15 mouse cellular contexts compared by ENCODE assay signal in genomic region chr11:7182409-7183042, GRCm38 (mm10). TPM values are rescaled to one million over a fixed set of nuclear protein-coding genes. Genes with fewer than 3 reads are reported as not detected.
DNase-seq lines count a peak whose midpoint lies in the region; ATAC-seq and TF ChIP-seq lines count a peak whose summit lies in the region.
"Had no signal": no experiment of that assay in that cellular context is flagged by ENCODE, and none has a peak within 500 bp of the region (broad histone marks: within the 10 kb centered on the region; RNA-seq: fewer than 3 reads in every experiment).

No protein-coding gene starts in this region.

- H3K27ac ChIP-seq in liver, postnatal 0 days (ENCODE audit: low read depth) = no peak overlapping the region
- H3K27ac ChIP-seq in forebrain, embryonic 16.5 days (ENCODE audit: low read length) = no peak overlapping the region
- no peak overlapping the region; the same call in 1 of the 2 replicates for H3K27ac ChIP-seq in midbrain, embryonic 11.5 days (ENCODE audit: low read depth, low read length)
- H3K27ac ChIP-seq: liver, embryonic 14.5 days; macrophage had no signal

- 70% methylated on average over 8 of the region's 8 CpGs for WGBS in liver, postnatal 0 days (ENCODE audit: insufficient replicate concordance)
- 9% methylated on average over 8 of the region's 8 CpGs for WGBS in forebrain, embryonic 16.5 days
- WGBS in midbrain, embryonic 11.5 days = 9% methylated on average over 8 of the region's 8 CpGs

- H3K36me3 ChIP-seq in liver, postnatal 0 days (replicated peaks; ENCODE audit: insufficient read depth, low read length) = no peaks in the 10 kb centered on the region
- no peaks in the 10 kb centered on the region for H3K36me3 ChIP-seq in forebrain, embryonic 16.5 days (ENCODE audit: control insufficient read depth, insufficient read depth)
- no peaks in the 10 kb centered on the region for H3K36me3 ChIP-seq in midbrain, embryonic 11.5 days (ENCODE audit: control insufficient read depth, insufficient read depth, low read length)

- peaks cover 4% of the 10 kb centered on the region; the same call in 1 of the 2 replicates for H3K4me1 ChIP-seq in liver, postnatal 0 days (ENCODE audit: insufficient read depth)
- 0 out of 2 replicates have a peak, but pooled peaks cover 5% of the 10 kb centered on the region for H3K4me1 ChIP-seq in forebrain, embryonic 16.5 days (replicated peaks; ENCODE audit: control insufficient read depth, insufficient read depth, low read length)
- peaks cover 13% of the 10 kb centered on the region for H3K4me1 ChIP-seq in midbrain, embryonic 11.5 days (ENCODE audit: control insufficient read depth, insufficient read depth, low read length)

- no peak overlapping the region for H3K4me3 ChIP-seq in liver, postnatal 0 days (ENCODE audit: low read depth, low read length)
- no peak overlapping the region for H3K4me3 ChIP-seq in forebrain, embryonic 16.5 days (replicated peaks; ENCODE audit: low read length)
- H3K4me3 ChIP-seq in midbrain, embryonic 11.5 days (ENCODE audit: low read depth, low read length) = no peak overlapping the region

- H3K9ac ChIP-seq in liver, postnatal 0 days (replicated peaks) = no peak overlapping the region
- no peak overlapping the region for H3K9ac ChIP-seq in forebrain, embryonic 16.5 days (replicated peaks; ENCODE audit: low read depth, low read length)
- H3K9ac ChIP-seq in midbrain, embryonic 11.5 days (ENCODE audit: low read length) = no peak overlapping the region
- H3K9ac ChIP-seq: liver, embryonic 14.5 days had no signal

- 0 out of 2 replicates have a peak, but pooled peaks have one; percentile 2 for TF ChIP-seq CTCF in liver, postnatal 0 days (IDR thresholded peaks at IDR 0.05; ENCODE audit: low read depth)

- TF ChIP-seq EP300 in liver, postnatal 0 days (IDR thresholded peaks at IDR 0.05; ENCODE audit: low read depth) = no peak

- no peaks in the 10 kb centered on the region for H3K27me3 ChIP-seq in liver, postnatal 0 days (ENCODE audit: insufficient read depth, low read length)
- H3K27me3 ChIP-seq in forebrain, embryonic 16.5 days (replicated peaks; ENCODE audit: control insufficient read depth, insufficient read depth, low read length) = no peaks in the 10 kb centered on the region
- H3K27me3 ChIP-seq in midbrain, embryonic 11.5 days (ENCODE audit: control insufficient read depth, insufficient read depth, low read length) = no peaks in the 10 kb centered on the region

- ATAC-seq in liver, postnatal 0 days = no peak
- ATAC-seq in forebrain, embryonic 16.5 days = peak; percentile 73
- peak; percentile 87 for ATAC-seq in midbrain, embryonic 11.5 days (ENCODE audit: low FRiP score)
- no peak for ATAC-seq in activated CD4-positive, CD25-positive, alpha-beta regulatory T cell, adult 4 months

- no peak for DNase-seq in liver, postnatal 0 days
- DNase-seq in liver = no peak
- DNase-seq in midbrain, embryonic 11.5 days (ENCODE audit: low spot score, missing footprints) = peak; percentile 92
- peak; percentile 55 for DNase-seq in retina, embryonic 14.5 days (ENCODE audit: low spot score)
- DNase-seq in spleen, postnatal 10 days (ENCODE audit: low spot score in 2 of 2) = no peak
- DNase-seq in cerebellum, adult 11 months = no peak
- DNase-seq: B cell, adult 2 months; cerebellum, adult 8-10 months; heart, postnatal 36 days; kidney, adult 9 months had no signal

- H3K4me2 ChIP-seq in liver, postnatal 0 days (ENCODE audit: low read depth, low read length) = no peak overlapping the region
- H3K4me2 ChIP-seq in forebrain, embryonic 16.5 days (ENCODE audit: low read length) = no peak overlapping the region
- H3K4me2 ChIP-seq in midbrain, embryonic 11.5 days = 0 out of 2 replicates have a peak overlapping the region, but pooled peaks have one; percentile 9

- H3K9me3 ChIP-seq in liver, postnatal 0 days (ENCODE audit: low read length) = no peaks in the 10 kb centered on the region
- H3K9me3 ChIP-seq in forebrain, embryonic 16.5 days (ENCODE audit: control insufficient read depth, low read length) = no peaks in the 10 kb centered on the region
- H3K9me3 ChIP-seq in midbrain, embryonic 11.5 days (ENCODE audit: control insufficient read depth, low read length) = no peaks in the 10 kb centered on the region

RNA-seq across cellular contexts. Expression of gene Gm11985, which starts 5.8 kb away (rescaled TPM):
- polyA plus RNA-seq in liver, postnatal 0 days (2015; fragmentation: Nextera tagmentation; extraction: Ambion mirVana) = 0.11 TPM in 2 replicates
- polyA plus RNA-seq in forebrain, embryonic 16.5 days (2015; fragmentation: Nextera tagmentation; extraction: Ambion mirVana) = not detected in 2 replicates
- polyA plus RNA-seq in midbrain, embryonic 11.5 days (2014; fragmentation: Nextera tagmentation; extraction: Ambion mirVana) = not detected in 2 replicates
- not detected for polyA plus RNA-seq in activated CD4-positive, CD25-positive, alpha-beta regulatory T cell, adult 4 months (2017; shearing (Covaris generic))
- polyA plus RNA-seq: embryonic facial prominence, embryonic 14.5 days; liver, embryonic 14.5 days; macrophage had no signal

RNA-seq across cellular contexts. Expression of gene Igfbp1, which starts 15.1 kb away (rescaled TPM):
- polyA plus RNA-seq in liver, postnatal 0 days (2015; fragmentation: Nextera tagmentation; extraction: Ambion mirVana) = 1,301 and 1,767 TPM in 2 replicates
- polyA plus RNA-seq in forebrain, embryonic 16.5 days (2015; fragmentation: Nextera tagmentation; extraction: Ambion mirVana) = 0.23 TPM in 1 of 2 replicates, not detected in the other
- 0.10 and 0.14 TPM in 2 replicates for polyA plus RNA-seq in midbrain, embryonic 11.5 days (2014; fragmentation: Nextera tagmentation; extraction: Ambion mirVana)
- polyA plus RNA-seq in activated CD4-positive, CD25-positive, alpha-beta regulatory T cell, adult 4 months (2017; shearing (Covaris generic)) = not detected
- polyA plus RNA-seq: macrophage had no signal

RNA-seq across cellular contexts. Expression of gene Igfbp3, which starts 31.2 kb away (rescaled TPM):
- polyA plus RNA-seq in liver, postnatal 0 days (2015; fragmentation: Nextera tagmentation; extraction: Ambion mirVana) = 27.4 and 31.3 TPM in 2 replicates
- polyA plus RNA-seq in forebrain, embryonic 16.5 days (2015; fragmentation: Nextera tagmentation; extraction: Ambion mirVana) = 51.1 and 62.5 TPM in 2 replicates
- 6.2 and 8.2 TPM in 2 replicates for polyA plus RNA-seq in midbrain, embryonic 11.5 days (2014; fragmentation: Nextera tagmentation; extraction: Ambion mirVana)
- not detected for polyA plus RNA-seq in activated CD4-positive, CD25-positive, alpha-beta regulatory T cell, adult 4 months (2017; shearing (Covaris generic))
- polyA plus RNA-seq: macrophage had no signal

Comparison
In these comparisons a context has a peak if more than half of its experiments do, and no peak if none do; other contexts are left out.
1. ATAC-seq: peak in forebrain, embryonic 16.5 days (single experiment) and midbrain, embryonic 11.5 days (single experiment); none in liver, postnatal 0 days (single experiment) and activated CD4-positive, CD25-positive, alpha-beta regulatory T cell, adult 4 months (single experiment).
2. DNase-seq: peak in midbrain, embryonic 11.5 days (single experiment) and retina, embryonic 14.5 days (single experiment); none in liver, postnatal 0 days (single experiment), liver (single experiment), spleen, postnatal 10 days (0 of 2) and cerebellum, adult 11 months (single experiment).
3. RNA of gene Igfbp1, which starts 15.1 kb away (polyA plus RNA-seq): 1,301 to 1,767 TPM in liver, postnatal 0 days; 0.23 TPM in forebrain, embryonic 16.5 days, not detected in activated CD4-positive, CD25-positive, alpha-beta regulatory T cell, adult 4 months and 0.10 to 0.14 TPM in midbrain, embryonic 11.5 days; every median in the first group is over 1,000 times any median in the second.